Mouse (Mus musculus) liver, postnatal 0 days (tissue): ENCODE measurements around the gene Dmgdh. TPM values are rescaled to one million over a fixed set of nuclear protein-coding genes. Genes with fewer than 3 reads are reported as not detected.

ENCODE experiments used
- ATAC-seq: fragments of 200-750 bp; cut with Nextera tagmentation; 2 replicates; pipeline ENCODE4 v1.8.0; 2017; ENCODE audit warnings: mild to moderate bottlenecking, moderate library complexity
- DNase-seq: peaks from one replicate; pipeline ENCODE4 v3.0.0-alpha.2; 2016
- H3K27ac ChIP-seq: fragments of 300-500 bp; sonication (generic); 2 replicates; pipeline ENCODE4 v1.5.1; 2014; ENCODE audit warnings: antibody characterized with exemption, moderate library complexity, mild to moderate bottlenecking, low read depth
- H3K27me3 ChIP-seq: fragments of 300-500 bp; sonication (generic); 2 replicates; pipeline ENCODE4 v1.6.1; 2014; ENCODE audit warnings: low read length, control low read depth, mixed read lengths; ENCODE audit not compliant: insufficient read depth
- H3K36me3 ChIP-seq: fragments of 300-500 bp; sonication (generic); replicated peaks from 2 replicates; pipeline ENCODE4 v1.6.1; 2014; ENCODE audit warnings: mild to moderate bottlenecking, control low read depth, low read length, moderate library complexity, mixed read lengths; ENCODE audit not compliant: insufficient read depth
- H3K4me1 ChIP-seq: fragments of 300-500 bp; sonication (generic); 2 replicates; pipeline ENCODE4 v1.6.1; 2014; ENCODE audit warnings: antibody characterized with exemption, mild to moderate bottlenecking, control low read depth; ENCODE audit not compliant: insufficient read depth
- H3K4me2 ChIP-seq: fragments of 300-500 bp; sonication (generic); 2 replicates; pipeline ENCODE4 v1.6.1; 2014; ENCODE audit warnings: low read depth, mild to moderate bottlenecking, low read length, moderate library complexity, mixed read lengths
- H3K4me3 ChIP-seq: fragments of 300-500 bp; sonication (generic); 2 replicates; pipeline ENCODE4 v1.5.1; 2014; ENCODE audit warnings: low read depth, low read length
- H3K9ac ChIP-seq: fragments of 300-500 bp; sonication (generic); replicated peaks from 2 replicates; pipeline ENCODE4 v1.6.1; 2014; ENCODE audit warnings: mild to moderate bottlenecking, moderate library complexity
- H3K9me3 ChIP-seq: fragments of 300-500 bp; sonication (generic); 2 replicates; pipeline ENCODE4 v1.6.1; 2016; ENCODE audit warnings: mild to moderate bottlenecking, control low read depth, low read length, mixed read lengths
- CTCF ChIP-seq: sonication (generic); IDR thresholded peaks from 2 replicates; pipeline ENCODE4 v1.5.1; 2016; ENCODE audit warnings: antibody characterized with exemption, low read depth
- EP300 ChIP-seq: IDR thresholded peaks from 2 replicates; pipeline ENCODE4 v1.6.1; 2016; ENCODE audit warnings: antibody characterized with exemption, low read depth, mild to moderate bottlenecking
- WGBS: fragments of 180-500 bp; shearing (Covaris S2); extraction: QIAGEN DNeasy Blood & Tissue Kit; methylation state at CpG from one replicate; pipeline ENCODE4 v1.1.7; 2014; ENCODE audit not compliant: insufficient replicate concordance; 5-methylcytosine and 5-hydroxymethylcytosine counted together
- polyA plus RNA-seq: library from polyadenylated mRNA; unstranded; fragments of >200 nt; fragmentation: Nextera tagmentation; extraction: Ambion mirVana; gene quantifications from 2 replicates; pipeline ENCODE4 v1.2.1, GENCODE M21; 2015

Gene Dmgdh
- polyA plus RNA-seq, 1 experiment from 2014 or later, result 69.2 TPM

GRCm38 (mm10) chr13:93676864-93677263 is 2.6 kb downstream of the Dmgdh start:
- TF ChIP-seq EP300 (no peak), CTCF (no peak)
- H3K9ac ChIP-seq, result no peak overlapping the region
- WGBS, result 69% methylated on average over 9 of the region's 9 CpGs
- H3K4me3 ChIP-seq, result no peak overlapping the region
- no peak for ATAC-seq
- H3K4me1 ChIP-seq, result no peaks in the 10 kb centered on the region
- no peaks in the 10 kb centered on the region for H3K9me3 ChIP-seq
- no peak for DNase-seq
- no peaks in the 10 kb centered on the region for H3K27me3 ChIP-seq
- no peak overlapping the region for H3K4me2 ChIP-seq
- H3K27ac ChIP-seq, result no peak overlapping the region
- H3K36me3 ChIP-seq, result no peaks in the 10 kb centered on the region; the same call in 1 of the 2 replicates

GRCm38 (mm10) chr13:93683336-93683735 is 9.1 kb downstream of the Dmgdh start:
- Histone ChIP-seq H3K27ac (no peak overlapping the region), H3K9ac (no peak overlapping the region), H3K9me3 (no peaks in the 10 kb centered on the region), H3K36me3 (no peaks in the 10 kb centered on the region; the same call in 1 of the 2 replicates), H3K4me2 (no peak overlapping the region), H3K4me1 (no peaks in the 10 kb centered on the region), H3K27me3 (no peaks in the 10 kb centered on the region), H3K4me3 (no peak overlapping the region)
- no peak for ATAC-seq
- DNase-seq, result no peak
- no peak for TF ChIP-seq CTCF

GRCm38 (mm10) chr13:93685226-93685625 is 11.0 kb downstream of the Dmgdh start:
- Histone ChIP-seq H3K27ac (no peak overlapping the region), H3K9me3 (no peaks in the 10 kb centered on the region), H3K27me3 (no peaks in the 10 kb centered on the region), H3K4me1 (no peaks in the 10 kb centered on the region), H3K4me2 (no peak overlapping the region), H3K4me3 (no peak overlapping the region), H3K36me3 (no peaks in the 10 kb centered on the region), H3K9ac (no peak overlapping the region)
- 84% methylated on average over 4 of the region's 4 CpGs for WGBS
- ATAC-seq (no peak), DNase-seq (no peak)
- TF ChIP-seq EP300 (no peak), CTCF (no peak)

DNA sequence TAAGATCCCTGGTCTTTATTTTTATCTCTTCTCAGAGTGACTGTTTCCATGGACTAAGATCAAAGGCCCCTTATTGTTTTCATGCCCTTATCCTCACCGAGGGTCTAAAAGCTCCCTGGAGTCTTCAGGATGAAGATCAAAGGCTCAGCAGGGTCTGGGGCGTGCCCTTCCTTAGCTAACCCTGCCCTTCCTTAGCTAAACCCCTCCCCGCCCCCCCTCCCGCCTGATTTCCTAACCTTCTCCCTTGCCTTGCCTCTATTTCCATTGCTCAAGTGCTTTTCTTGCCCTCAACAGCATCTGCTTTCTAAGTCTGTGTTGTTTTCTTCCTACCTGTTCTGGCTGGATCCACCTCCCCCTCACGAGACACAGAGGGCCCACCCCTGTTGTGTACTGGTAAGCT is 13.1 kb downstream of the Dmgdh start:
- Histone ChIP-seq H3K9ac (no peak overlapping the region), H3K27me3 (no peaks in the 10 kb centered on the region), H3K4me1 (no peaks in the 10 kb centered on the region), H3K4me2 (no peak overlapping the region), H3K36me3 (no peaks in the 10 kb centered on the region), H3K9me3 (no peaks in the 10 kb centered on the region), H3K27ac (no peak overlapping the region), H3K4me3 (no peak overlapping the region)
- 43% methylated on average over 5 of the region's 5 CpGs for WGBS
- TF ChIP-seq CTCF (no peak), EP300 (no peak)
- DNase-seq, result no peak
- ATAC-seq, result no peak

GRCm38 (mm10) chr13:93689566-93689965 is 15.3 kb downstream of the Dmgdh start:
- 82% methylated on average over 3 of the region's 3 CpGs for WGBS
- Histone ChIP-seq H3K27ac (no peak overlapping the region), H3K4me1 (no peaks in the 10 kb centered on the region), H3K9ac (no peak overlapping the region), H3K4me3 (no peak overlapping the region), H3K9me3 (no peaks in the 10 kb centered on the region), H3K4me2 (no peak overlapping the region), H3K27me3 (no peaks in the 10 kb centered on the region), H3K36me3 (no peaks in the 10 kb centered on the region)
- DNase-seq (no peak), ATAC-seq (no peak)
- TF ChIP-seq EP300, result no peak
- TF ChIP-seq CTCF, result no peak

GRCm38 (mm10) chr13:93690821-93691220 is 16.6 kb downstream of the Dmgdh start:
- ATAC-seq (no peak), DNase-seq (no peak)
- Histone ChIP-seq H3K9me3 (no peaks in the 10 kb centered on the region), H3K4me1 (no peaks in the 10 kb centered on the region), H3K27ac (no peak overlapping the region), H3K4me2 (no peak overlapping the region), H3K9ac (no peak overlapping the region), H3K36me3 (no peaks in the 10 kb centered on the region), H3K4me3 (no peak overlapping the region), H3K27me3 (no peaks in the 10 kb centered on the region)
- WGBS, result 72% methylated on average over 1 of the region's 1 CpGs
- TF ChIP-seq EP300 (no peak), CTCF (no peak)

DNA sequence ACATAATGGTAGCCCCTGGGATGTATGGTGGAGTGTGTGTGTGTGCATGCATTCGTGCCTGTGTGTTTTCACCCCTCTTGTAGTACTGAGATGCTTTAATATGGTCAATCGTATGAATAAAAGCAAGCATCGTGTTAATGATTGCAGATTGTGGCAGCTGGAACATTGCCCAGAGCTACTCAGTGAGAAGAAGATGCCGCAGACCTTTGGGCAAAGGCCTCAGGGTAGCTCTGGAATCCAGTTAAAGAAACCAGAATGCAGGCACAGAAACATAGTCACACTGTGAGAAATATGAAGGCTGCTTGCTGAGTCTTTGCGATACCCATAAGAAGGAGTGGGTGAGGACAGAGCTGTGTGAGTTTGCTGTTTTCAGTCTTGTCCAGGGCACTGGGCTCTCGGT is 24.6 kb downstream of the Dmgdh start:
- ATAC-seq, result no peak
- H3K4me2 ChIP-seq, result no peak overlapping the region
- WGBS, result 66% methylated on average over 6 of the region's 6 CpGs
- no peaks in the 10 kb centered on the region for H3K9me3 ChIP-seq
- no peak overlapping the region for H3K9ac ChIP-seq
- TF ChIP-seq CTCF (no peak), EP300 (no peak)
- H3K36me3 ChIP-seq, result no peaks in the 10 kb centered on the region
- peak; percentile 38 for DNase-seq
- H3K4me3 ChIP-seq, result no peak overlapping the region
- no peaks in the 10 kb centered on the region for H3K27me3 ChIP-seq
- no peak overlapping the region for H3K27ac ChIP-seq
- no peaks in the 10 kb centered on the region for H3K4me1 ChIP-seq
